Mouse (Mus musculus): ENCODE measurements around the gene Prkcq. TPM values are rescaled to one million over a fixed set of nuclear protein-coding genes. Genes with fewer than 3 reads are reported as not detected.

Gene Prkcq
- polyA plus RNA-seq, 1 experiment from 2014 or later, result 2.9 TPM

DNA sequence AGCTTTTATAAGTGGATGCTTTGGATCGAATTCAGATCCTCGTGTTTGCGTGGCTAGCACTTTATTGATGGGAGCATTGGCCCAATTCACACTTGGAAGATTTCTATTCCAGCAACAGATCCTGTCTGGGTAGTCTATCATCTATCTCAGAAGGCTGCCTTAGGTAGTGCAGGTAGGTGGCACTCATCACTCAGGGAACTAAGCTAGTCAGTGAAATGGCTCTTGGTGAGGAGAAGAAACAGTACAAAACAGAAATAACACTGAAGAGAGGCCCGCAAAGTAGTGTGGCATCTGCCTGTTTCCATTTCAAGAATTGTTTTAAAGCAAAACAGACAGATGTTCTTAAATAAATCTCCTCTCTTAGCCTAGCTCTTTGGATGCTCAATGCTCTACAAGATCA, 10.6 kb upstream of the Prkcq start:
- Histone ChIP-seq H3K36me3 (replicated peaks) (no peaks in the 10 kb centered on the region), H3K9me3 (replicated peaks) (no peaks in the 10 kb centered on the region), H3K4me2 (no peak overlapping the region), H3K27ac (replicated peaks) (no peak overlapping the region), H3K4me1 (replicated peaks) (no peaks in the 10 kb centered on the region), H3K4me3 (replicated peaks) (no peak overlapping the region), H3K27me3 (no peaks in the 10 kb centered on the region), H3K9ac (no peak overlapping the region)
- 66% methylated on average over 4 of the region's 4 CpGs for WGBS (ENCODE audit: insufficient replicate concordance)
- ATAC-seq (ENCODE audit: insufficient read depth), result no peak

DNA sequence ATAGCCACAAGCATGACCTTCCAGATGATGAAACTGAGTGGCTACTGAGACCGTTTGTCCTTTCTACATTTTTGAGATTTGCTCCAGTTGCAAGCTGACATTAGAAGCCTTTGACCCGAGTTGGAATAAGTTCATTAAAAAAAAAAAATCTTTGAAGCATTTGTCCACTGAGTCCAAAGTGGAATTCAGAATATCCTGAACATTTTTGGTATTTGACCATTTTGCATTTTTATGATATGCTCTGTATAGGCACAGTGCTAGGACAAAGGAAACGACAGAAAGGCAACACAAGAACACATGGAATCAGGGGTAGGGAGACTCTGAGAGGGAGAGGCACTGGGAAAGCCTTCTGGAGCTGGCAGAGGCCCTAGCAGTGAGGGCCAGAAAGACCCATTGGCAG, 9.2 kb upstream of the Prkcq start:
- Histone ChIP-seq H3K27ac (replicated peaks) (no peak overlapping the region), H3K27me3 (no peaks in the 10 kb centered on the region), H3K4me1 (replicated peaks) (no peaks in the 10 kb centered on the region), H3K36me3 (replicated peaks) (no peaks in the 10 kb centered on the region), H3K9me3 (replicated peaks) (no peaks in the 10 kb centered on the region), H3K4me3 (replicated peaks) (no peak overlapping the region), H3K9ac (no peak overlapping the region), H3K4me2 (no peak overlapping the region)
- 44% methylated on average over 3 of the region's 3 CpGs for WGBS (ENCODE audit: insufficient replicate concordance)
- ATAC-seq (ENCODE audit: insufficient read depth), result no peak

GRCm38 (mm10) chr2:11164170-11164569, 7.7 kb upstream of the Prkcq start:
- H3K27me3 ChIP-seq, result no peaks in the 10 kb centered on the region
- H3K9me3 ChIP-seq (replicated peaks), result no peaks in the 10 kb centered on the region
- H3K4me2 ChIP-seq, result no peak overlapping the region
- H3K4me1 ChIP-seq (replicated peaks), result no peaks in the 10 kb centered on the region
- no peak overlapping the region for H3K4me3 ChIP-seq (replicated peaks)
- ATAC-seq (ENCODE audit: insufficient read depth), result no peak
- WGBS (ENCODE audit: insufficient replicate concordance), result 72% methylated on average over 3 of the region's 3 CpGs
- H3K9ac ChIP-seq, result no peak overlapping the region
- H3K27ac ChIP-seq (replicated peaks), result no peak overlapping the region
- no peaks in the 10 kb centered on the region for H3K36me3 ChIP-seq (replicated peaks)

DNA sequence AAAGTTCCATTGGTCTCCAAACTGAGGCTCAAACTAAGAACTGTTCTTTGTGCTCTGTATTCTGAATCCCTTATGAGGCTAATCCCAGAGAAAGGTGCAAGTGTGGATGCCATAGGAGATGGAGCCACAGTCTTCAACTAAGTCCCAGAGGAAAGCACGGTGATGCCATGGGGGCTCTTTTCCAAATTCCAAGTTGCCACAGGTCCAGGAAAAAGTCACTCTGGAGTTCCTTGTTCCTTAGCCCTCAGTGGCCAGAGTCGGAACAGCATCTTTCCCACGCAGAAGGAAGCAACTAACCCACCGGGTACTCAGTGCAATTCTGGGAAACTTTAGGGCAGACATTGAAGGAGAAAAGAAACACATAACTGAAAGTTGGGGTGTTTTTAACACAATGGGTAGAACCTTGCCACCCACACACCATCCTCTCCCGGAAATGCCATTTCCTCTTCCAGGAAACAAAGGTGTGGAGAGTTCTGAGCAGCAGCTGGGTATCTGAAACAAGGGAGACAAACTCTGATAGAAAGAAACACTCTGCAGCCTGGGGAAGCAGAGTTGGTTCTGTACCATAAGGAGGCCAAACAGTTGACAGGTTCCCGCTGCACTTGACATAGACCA, 2.1 kb upstream of the Prkcq start:
- Histone ChIP-seq H3K27ac (replicated peaks) (no peak overlapping the region), H3K4me2 (no peak overlapping the region), H3K27me3 (peaks cover 22% of the 10 kb centered on the region), H3K36me3 (replicated peaks) (no peaks in the 10 kb centered on the region), H3K9ac (no peak overlapping the region), H3K4me1 (replicated peaks) (peaks cover 6% of the 10 kb centered on the region; the same call in 1 of the 2 replicates), H3K9me3 (replicated peaks) (no peaks in the 10 kb centered on the region), H3K4me3 (replicated peaks) (no peak overlapping the region)
- WGBS (ENCODE audit: insufficient replicate concordance), result 53% methylated on average over 6 of the region's 6 CpGs
- no peak for ATAC-seq (ENCODE audit: insufficient read depth)

DNA sequence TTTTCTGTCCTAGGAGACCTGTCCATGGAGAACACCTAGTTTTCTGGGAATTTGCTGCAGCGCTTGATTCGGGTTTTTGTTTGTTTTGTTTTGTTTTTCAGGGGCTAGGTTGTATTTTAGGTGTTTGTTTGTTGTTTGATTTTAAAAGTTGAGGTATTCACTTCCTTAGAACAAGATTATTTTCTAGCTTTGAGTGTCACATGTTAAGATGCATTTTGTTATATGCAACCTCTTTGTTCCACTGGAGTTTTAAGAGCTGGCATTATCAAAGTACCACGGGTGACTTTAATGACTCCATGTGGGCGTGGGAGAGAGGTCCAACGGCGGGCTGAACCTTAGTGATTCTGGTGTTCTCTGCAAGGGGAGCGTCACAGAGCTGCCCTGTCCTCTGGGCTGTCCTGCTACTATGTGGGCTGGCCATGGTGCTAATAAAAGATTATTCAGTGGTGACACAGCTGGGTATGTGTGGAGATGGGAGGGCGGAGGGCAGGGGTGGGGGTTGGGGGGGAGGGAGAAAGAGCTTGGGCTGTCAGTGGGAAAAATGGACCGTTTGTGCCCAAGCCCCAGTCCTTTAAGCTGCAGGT, 1.0 kb downstream of the Prkcq start:
- Histone ChIP-seq H3K4me2 (peak overlapping the region; percentile 67), H3K27me3 (peaks cover 22% of the 10 kb centered on the region), H3K27ac (replicated peaks) (no peak overlapping the region), H3K4me3 (replicated peaks) (peak overlapping the region; percentile 47), H3K9ac (no peak overlapping the region), H3K36me3 (replicated peaks) (no peaks in the 10 kb centered on the region), H3K4me1 (replicated peaks) (peaks cover 6% of the 10 kb centered on the region; the same call in 1 of the 2 replicates), H3K9me3 (replicated peaks) (no peaks in the 10 kb centered on the region)
- 7% methylated on average over 9 of the region's 9 CpGs for WGBS (ENCODE audit: insufficient replicate concordance)
- ATAC-seq (ENCODE audit: insufficient read depth), result no peak

- no peaks in the 10 kb centered on the region for H3K9me3 ChIP-seq (replicated peaks)
- H3K4me3 ChIP-seq (replicated peaks), result no peak overlapping the region
- no peaks in the 10 kb centered on the region for H3K36me3 ChIP-seq (replicated peaks)
- H3K4me2 ChIP-seq, result no peak overlapping the region
- H3K9ac ChIP-seq, result no peak overlapping the region
- no peak for ATAC-seq (ENCODE audit: insufficient read depth)
- peaks cover 22% of the 10 kb centered on the region for H3K27me3 ChIP-seq
- 30% methylated on average over 4 of the region's 4 CpGs for WGBS (ENCODE audit: insufficient replicate concordance)
- no peak overlapping the region for H3K27ac ChIP-seq (replicated peaks)
- H3K4me1 ChIP-seq (replicated peaks), result peaks cover 6% of the 10 kb centered on the region; the same call in 1 of the 2 replicates
These were observed 1.6 kb downstream of the Prkcq start for GRCm38 (mm10) chr2:11173521-11173920.

- Histone ChIP-seq H3K9me3 (replicated peaks) (no peaks in the 10 kb centered on the region), H3K9ac (no peak overlapping the region), H3K4me3 (replicated peaks) (no peak overlapping the region), H3K36me3 (replicated peaks) (no peaks in the 10 kb centered on the region), H3K4me1 (replicated peaks) (peaks cover 6% of the 10 kb centered on the region; the same call in 1 of the 2 replicates), H3K27ac (replicated peaks) (no peak overlapping the region), H3K4me2 (no peak overlapping the region), H3K27me3 (peaks cover 22% of the 10 kb centered on the region)
- ATAC-seq (ENCODE audit: insufficient read depth), result no peak
- WGBS (ENCODE audit: insufficient replicate concordance), result 48% methylated on average over 4 of the region's 4 CpGs
These were observed 2.2 kb downstream of the Prkcq start for GRCm38 (mm10) chr2:11174101-11174500.

DNA sequence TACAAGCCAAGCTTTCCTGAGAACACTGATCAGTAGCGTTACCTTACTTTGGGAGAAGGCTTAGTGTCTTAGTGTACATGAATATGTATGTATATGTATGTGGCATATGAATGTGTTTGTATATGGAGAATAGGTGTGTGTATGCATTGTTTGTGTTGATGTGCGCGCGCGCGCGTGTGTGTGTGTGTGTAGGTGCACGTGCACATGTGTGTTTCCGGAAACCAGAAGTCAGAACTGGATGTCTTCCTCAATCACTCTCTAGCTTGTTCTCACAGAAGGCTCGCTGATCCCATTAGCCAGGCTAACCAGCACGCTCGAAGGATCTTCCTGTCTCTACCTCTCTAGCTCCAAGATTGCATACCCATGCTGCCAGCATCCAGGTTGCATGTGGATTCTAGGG, 6.0 kb downstream of the Prkcq start:
- H3K27me3 ChIP-seq, result peaks cover 8% of the 10 kb centered on the region
- no peak for ATAC-seq (ENCODE audit: insufficient read depth)
- no peak overlapping the region for H3K27ac ChIP-seq (replicated peaks)
- no peaks in the 10 kb centered on the region for H3K4me1 ChIP-seq (replicated peaks)
- H3K4me2 ChIP-seq, result no peak overlapping the region
- H3K4me3 ChIP-seq (replicated peaks), result no peak overlapping the region
- H3K9ac ChIP-seq, result no peak overlapping the region
- WGBS (ENCODE audit: insufficient replicate concordance), result 80% methylated on average over 12 of the region's 12 CpGs
- H3K36me3 ChIP-seq (replicated peaks), result no peaks in the 10 kb centered on the region
- no peaks in the 10 kb centered on the region for H3K9me3 ChIP-seq (replicated peaks)

DNA sequence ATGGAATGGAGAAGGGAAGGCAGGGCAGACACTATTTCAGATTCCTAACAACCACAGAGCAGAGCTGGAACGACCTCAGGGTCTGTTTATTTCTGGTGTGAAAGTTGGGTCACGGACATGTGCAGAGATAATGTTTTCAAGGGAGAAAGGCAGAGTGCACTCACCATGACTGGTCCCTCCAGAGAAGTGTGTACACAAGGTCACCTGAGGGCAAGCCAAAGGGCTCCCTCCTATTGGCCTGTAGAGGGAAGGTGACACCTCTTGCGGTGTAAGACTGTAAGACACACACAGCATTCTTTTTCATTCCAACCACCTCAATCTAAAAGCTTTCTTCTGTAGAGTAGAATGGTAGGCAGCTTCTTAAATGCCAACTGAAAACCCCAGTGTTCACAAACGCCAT, 9.6 kb downstream of the Prkcq start:
- Histone ChIP-seq H3K4me3 (replicated peaks) (no peak overlapping the region), H3K4me2 (no peak overlapping the region), H3K36me3 (replicated peaks) (no peaks in the 10 kb centered on the region), H3K27ac (replicated peaks) (no peak overlapping the region), H3K4me1 (replicated peaks) (no peaks in the 10 kb centered on the region), H3K9ac (no peak overlapping the region), H3K9me3 (replicated peaks) (no peaks in the 10 kb centered on the region), H3K27me3 (no peaks in the 10 kb centered on the region)
- WGBS (ENCODE audit: insufficient replicate concordance), result 45% methylated on average over 4 of the region's 4 CpGs
- ATAC-seq (ENCODE audit: insufficient read depth), result no peak

DNA sequence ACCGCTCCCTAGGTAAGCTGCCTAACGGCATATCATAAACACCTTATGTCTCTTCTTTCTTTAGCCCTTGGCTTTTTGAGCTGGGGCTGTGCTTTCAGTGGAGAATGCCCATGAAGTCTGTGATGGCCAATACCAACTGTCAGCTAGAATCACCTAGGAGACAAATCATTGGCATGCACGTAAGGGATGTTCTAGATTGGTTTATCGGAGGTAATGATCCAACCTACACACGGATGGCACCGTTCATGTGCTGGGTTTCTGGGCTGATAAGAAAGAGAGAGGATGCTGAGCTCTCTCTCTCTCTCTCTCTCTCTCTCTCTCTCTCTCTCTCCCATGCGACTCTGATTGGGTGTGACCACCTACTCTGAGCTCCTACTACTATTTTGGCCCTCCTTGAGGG, 10.2 kb downstream of the Prkcq start:
- H3K4me2 ChIP-seq, result no peak overlapping the region
- no peak for ATAC-seq (ENCODE audit: insufficient read depth)
- no peaks in the 10 kb centered on the region for H3K27me3 ChIP-seq
- H3K4me3 ChIP-seq (replicated peaks), result no peak overlapping the region
- no peaks in the 10 kb centered on the region for H3K9me3 ChIP-seq (replicated peaks)
- no peak overlapping the region for H3K27ac ChIP-seq (replicated peaks)
- no peaks in the 10 kb centered on the region for H3K36me3 ChIP-seq (replicated peaks)
- no peaks in the 10 kb centered on the region for H3K4me1 ChIP-seq (replicated peaks)
- H3K9ac ChIP-seq, result no peak overlapping the region
- WGBS (ENCODE audit: insufficient replicate concordance), result 72% methylated on average over 7 of the region's 7 CpGs

DNA sequence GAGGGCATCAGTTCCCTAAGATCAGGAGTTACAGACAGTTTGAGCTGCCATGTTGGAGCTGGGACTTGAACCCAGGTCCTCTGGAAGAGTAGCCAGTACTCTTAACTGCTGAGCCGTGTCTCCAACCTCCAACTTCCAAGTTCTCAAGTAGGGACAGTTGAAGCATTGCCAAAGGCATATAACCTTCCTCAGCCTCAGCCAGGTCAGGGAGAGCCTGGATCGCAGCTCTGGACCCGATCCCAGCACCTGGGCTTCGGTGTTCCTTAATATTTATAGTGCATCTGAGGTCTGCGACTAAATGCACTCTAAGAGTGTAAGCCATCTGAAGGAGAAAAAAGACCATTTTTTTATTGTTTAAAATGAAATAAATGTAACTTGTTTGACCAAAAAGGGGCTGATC, 12.1 kb downstream of the Prkcq start:
- Histone ChIP-seq H3K4me1 (replicated peaks) (no peaks in the 10 kb centered on the region), H3K9me3 (replicated peaks) (no peaks in the 10 kb centered on the region), H3K9ac (no peak overlapping the region), H3K4me2 (no peak overlapping the region), H3K27me3 (no peaks in the 10 kb centered on the region), H3K27ac (replicated peaks) (no peak overlapping the region), H3K36me3 (replicated peaks) (no peaks in the 10 kb centered on the region), H3K4me3 (replicated peaks) (no peak overlapping the region)
- ATAC-seq (ENCODE audit: insufficient read depth), result no peak
- WGBS (ENCODE audit: insufficient replicate concordance), result 81% methylated on average over 5 of the region's 5 CpGs

- no peak overlapping the region for H3K4me3 ChIP-seq (replicated peaks)
- WGBS (ENCODE audit: insufficient replicate concordance), result 52% methylated on average over 3 of the region's 3 CpGs
- H3K9me3 ChIP-seq (replicated peaks), result no peaks in the 10 kb centered on the region
- no peak overlapping the region for H3K4me2 ChIP-seq
- H3K27ac ChIP-seq (replicated peaks), result no peak overlapping the region
- no peaks in the 10 kb centered on the region for H3K4me1 ChIP-seq (replicated peaks)
- no peak for ATAC-seq (ENCODE audit: insufficient read depth)
- H3K27me3 ChIP-seq, result no peaks in the 10 kb centered on the region
- H3K9ac ChIP-seq, result no peak overlapping the region
- no peaks in the 10 kb centered on the region for H3K36me3 ChIP-seq (replicated peaks)
These were observed 14.7 kb downstream of the Prkcq start for GRCm38 (mm10) chr2:11186586-11186985.
